Mouse (Mus musculus) heart, adult 2 months (tissue): ENCODE measurements around the gene Gbp4. TPM values are rescaled to one million over a fixed set of nuclear protein-coding genes. Genes with fewer than 3 reads are reported as not detected.
"Not testable (repeated sequence)": the region's sequence is repeated elsewhere in the genome, so short reads cannot be mapped to it uniquely, and the experiment has no call there.

Experiments
- DNase-seq, 2 experiments: peaks; one replicate each; pipeline ENCODE4 v3.0.0; 2021
- H3K27ac ChIP-seq: fragments of 200-600 bp; 2 replicates; pipeline ENCODE4 v1.8.1; 2022
- H3K27me3 ChIP-seq: fragments of 200-500 bp; 2 replicates; pipeline ENCODE4 v1.6.1; 2012; ENCODE audit warnings: mild to moderate bottlenecking, low read length, inconsistent platforms, mixed read lengths; ENCODE audit not compliant: control insufficient read depth, insufficient read depth
- H3K36me3 ChIP-seq: fragments of 200-500 bp; 2 replicates; pipeline ENCODE4 v1.6.1; 2012; ENCODE audit warnings: low read length, inconsistent platforms; ENCODE audit not compliant: control insufficient read depth, insufficient read depth
- H3K4me1 ChIP-seq: fragments of 200-500 bp; 2 replicates; pipeline ENCODE4 v1.6.1; 2011; ENCODE audit warnings: low read length; ENCODE audit not compliant: control insufficient read depth, insufficient read depth
- H3K4me3 ChIP-seq: fragments of 200-600 bp; 2 replicates; pipeline ENCODE4 v1.8.1; 2022
- H3K79me2 ChIP-seq: fragments of 200-500 bp; replicated peaks from 2 replicates; pipeline ENCODE4 v1.6.1; 2012; ENCODE audit warnings: mild to moderate bottlenecking, inconsistent platforms, low read length, moderate library complexity, mixed read lengths; ENCODE audit not compliant: control insufficient read depth, insufficient read depth
- H3K9ac ChIP-seq: fragments of 200-500 bp; 2 replicates; pipeline ENCODE4 v1.6.1; 2012; ENCODE audit warnings: low read depth, mild to moderate bottlenecking, control low read depth, inconsistent platforms, low read length, mixed read lengths
- CTCF ChIP-seq: fragments of 200-600 bp; IDR thresholded peaks from 2 replicates; pipeline ENCODE4 v1.8.1; 2022; ENCODE audit warnings: antibody characterized with exemption, mild to moderate bottlenecking, moderate library complexity
- EP300 ChIP-seq: fragments of 200-500 bp; IDR thresholded peaks from 2 replicates; pipeline ENCODE4 v1.6.1; 2011; ENCODE audit warnings: low read depth, low read length, control low read depth; ENCODE audit not compliant: insufficient read depth
- POLR2A ChIP-seq: fragments of 200-500 bp; IDR thresholded peaks from 2 replicates; pipeline ENCODE4 v1.6.1; 2011; ENCODE audit warnings: mild to moderate bottlenecking, low read depth, low read length, control low read depth; ENCODE audit not compliant: insufficient read depth
- intact Hi-C: fragments of 180-260 bp; cut with DNase I; formaldehyde crosslinking; loops from one replicate; pipeline ENCODE4 v1.15.1; 2025
- polyA plus RNA-seq: library from polyadenylated mRNA; depleted of rRNA; stranded (reverse); fragments of >200 nt; gene quantifications from 2 replicates; pipeline ENCODE4 v1.2.3, GENCODE M21; 2012; rRNA removed
- total RNA-seq, 2 experiments: library from RNA; stranded (reverse); gene quantifications; 2 replicates each; pipeline ENCODE4 v1.2.3; 2021

The Gbp4 gene
- total and polyA plus RNA-seq, 3 experiments, result 4.6 to 11.5 (median 7.8) TPM

DNA sequence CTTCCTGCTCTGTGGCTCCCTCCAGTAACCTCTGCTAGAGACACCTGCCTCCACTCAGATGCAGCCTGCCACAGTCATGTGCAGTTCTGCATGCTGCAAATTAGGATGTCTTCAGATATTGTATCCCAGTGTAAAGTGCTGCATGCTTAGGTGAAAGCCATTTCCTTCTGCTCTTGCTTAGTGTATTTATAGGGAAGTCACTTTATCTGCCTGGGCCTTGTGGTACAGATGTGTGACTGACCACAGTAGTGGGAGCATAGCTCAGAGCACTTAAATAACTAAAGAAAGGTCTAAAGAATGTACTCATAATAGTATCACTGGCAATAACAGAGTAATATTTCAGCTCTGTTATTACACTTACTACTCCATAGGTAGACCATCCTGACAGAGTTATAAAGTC is 57.5 kb downstream of the Gbp4 start:
- no peaks in the 10 kb centered on the region for H3K27me3 ChIP-seq
- no peaks in the 10 kb centered on the region for H3K36me3 ChIP-seq
- H3K4me3 ChIP-seq, result no peak overlapping the region
- no peaks in the 10 kb centered on the region for H3K4me1 ChIP-seq
- no peaks in the 10 kb centered on the region for H3K79me2 ChIP-seq
- no peak overlapping the region for H3K9ac ChIP-seq
- no peak for DNase-seq
- no peak overlapping the region for H3K27ac ChIP-seq
- intact Hi-C loops, result no loop called here
- TF ChIP-seq CTCF (no peak), EP300 (no peak), POLR2A (no peak)

DNA sequence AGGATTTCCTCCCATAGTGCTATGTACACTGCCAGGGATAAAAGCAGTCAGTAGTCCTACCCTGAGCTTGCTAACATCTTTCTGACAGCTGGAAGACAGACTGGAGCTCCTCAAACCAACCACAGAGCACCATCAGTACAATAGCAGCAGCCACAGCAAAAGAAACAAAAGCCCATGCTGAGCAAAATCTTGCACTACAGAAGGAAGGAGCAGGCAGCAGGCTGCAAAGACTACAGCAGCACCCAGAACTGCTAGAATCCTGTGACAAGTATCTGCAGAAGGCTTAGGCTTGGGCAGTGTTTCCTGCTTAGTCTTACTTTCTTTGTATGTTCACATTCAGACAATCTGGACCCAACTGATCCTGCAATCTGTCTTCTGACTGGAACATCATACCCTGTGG is 71.0 kb downstream of the Gbp4 start:
- H3K79me2 ChIP-seq, H3K9ac ChIP-seq, H3K4me1 ChIP-seq, H3K27me3 ChIP-seq, H3K4me3 ChIP-seq, H3K27ac ChIP-seq, DNase-seq, intact Hi-C loops, H3K36me3 ChIP-seq: not testable (repeated sequence)

Other genes starting within 250 kb of the Gbp4 start
- gene Abcg3, start 156.9 kb downstream of the Gbp4 start, total RNA-seq, result under 1 TPM; 0.18 to 0.23 TPM
- 0.26 and 0.27 TPM in 2 replicates for gene Abcg3, start 156.9 kb downstream of the Gbp4 start, polyA plus RNA-seq
- 1 to 10 TPM; 7.4 to 9.4 TPM for gene Gbp9, start within 50 bp of the Gbp4 start, total RNA-seq
- 5.6 and 11.3 TPM in 2 replicates for gene Gbp9, start within 50 bp of the Gbp4 start, polyA plus RNA-seq
- under 1 TPM; 0.13 to 0.23 TPM for gene Gbp8, start within 50 bp of the Gbp4 start, total RNA-seq
- 0.29 TPM in 2 replicates for gene Gbp8, start within 50 bp of the Gbp4 start, polyA plus RNA-seq
- 1 to 10 TPM in 1 of 2 experiments, under 1 TPM in 1; 0.93 to 1.7 TPM for gene Gbp10, start 99.9 kb upstream of the Gbp4 start, total RNA-seq
- gene Gbp10, start 99.9 kb upstream of the Gbp4 start, polyA plus RNA-seq, result 0.59 and 1.7 TPM in 2 replicates
- 1 to 10 TPM in 1 of 2 experiments, under 1 TPM in 1; 0.25 to 1.9 TPM for gene Gm43302, start 154.1 kb upstream of the Gbp4 start, total RNA-seq
- gene Gm43302, start 154.1 kb upstream of the Gbp4 start, polyA plus RNA-seq, result 3.0 and 4.5 TPM in 2 replicates
- gene Gbp6, start 154.1 kb upstream of the Gbp4 start, total RNA-seq, result 10 to 100 TPM; 14.3 to 22.0 TPM
- 4.9 and 5.9 TPM in 2 replicates for gene Gbp6, start 154.1 kb upstream of the Gbp4 start, polyA plus RNA-seq